Mouse (Mus musculus) A20 (cell line): ENCODE measurements at regions not wholly inside any gene's neighbourhood (a gene's known extent, or its start where the extent isn't known, plus 50 kb on each side); places are given as distances from the start of the nearest gene placed in this dataset.

Source experiments
- DNase-seq: peaks from one replicate; pipeline ENCODE4 v3.0.0-alpha.2; 2011; ENCODE audit warnings: low read depth, low spot score

DNA sequence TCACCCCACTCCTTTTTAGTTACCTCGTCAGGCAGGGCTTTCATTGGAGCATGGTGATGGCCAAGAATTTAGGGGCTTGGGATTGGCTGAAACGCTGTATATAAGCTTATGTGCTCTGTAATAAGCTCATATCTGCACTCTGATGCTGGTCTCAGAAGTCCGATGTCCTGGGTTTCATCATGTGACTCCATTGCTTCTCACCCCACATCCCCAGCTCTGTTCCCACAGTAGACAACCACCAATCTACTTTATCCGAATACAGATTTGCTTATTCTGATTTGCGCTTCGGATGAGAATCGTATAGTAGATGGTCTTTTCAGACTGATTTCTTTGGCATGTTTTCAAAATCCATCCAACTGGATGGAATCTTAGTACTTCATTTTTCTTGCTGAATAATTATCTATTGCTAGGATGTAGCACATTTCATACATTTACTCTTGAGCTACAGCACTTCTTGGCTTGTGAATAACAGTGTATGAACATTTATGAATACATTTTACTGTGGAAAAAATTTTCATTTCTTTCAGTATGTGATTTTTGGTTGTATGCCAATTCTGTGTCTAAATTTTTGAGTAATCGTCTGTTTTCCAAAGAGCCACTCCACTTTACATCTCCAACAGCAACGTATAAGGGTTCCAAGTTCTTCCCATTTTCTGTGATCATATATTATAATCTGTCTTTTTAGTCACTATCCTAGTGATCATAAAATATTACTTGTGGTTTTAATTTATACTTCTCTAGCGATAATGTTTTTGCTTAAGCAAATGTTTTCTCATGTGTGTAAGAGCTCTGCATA, 185.7 kb downstream of the Hace1 start:
- DNase-seq, result no peak

DNA sequence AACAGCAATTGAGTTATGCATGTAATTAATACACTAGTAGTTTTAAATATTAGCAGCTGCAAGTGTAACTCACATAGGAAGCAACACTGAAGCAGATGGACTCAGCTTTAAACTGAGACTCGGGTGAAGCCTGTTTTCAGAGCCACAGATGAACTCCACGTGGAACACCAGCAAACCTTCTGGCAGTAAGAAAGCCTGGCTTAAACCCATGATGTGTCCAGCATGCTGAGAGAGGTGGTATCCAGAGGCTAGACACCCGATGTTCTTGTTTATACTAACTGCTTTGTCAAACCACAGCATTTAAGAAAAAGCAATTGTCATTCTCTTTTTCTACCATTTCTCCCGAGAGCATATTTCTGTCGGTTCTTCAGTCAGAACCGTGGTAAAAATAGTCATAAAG, 202.1 kb downstream of the Hace1 start:
- no peak for DNase-seq

DNA sequence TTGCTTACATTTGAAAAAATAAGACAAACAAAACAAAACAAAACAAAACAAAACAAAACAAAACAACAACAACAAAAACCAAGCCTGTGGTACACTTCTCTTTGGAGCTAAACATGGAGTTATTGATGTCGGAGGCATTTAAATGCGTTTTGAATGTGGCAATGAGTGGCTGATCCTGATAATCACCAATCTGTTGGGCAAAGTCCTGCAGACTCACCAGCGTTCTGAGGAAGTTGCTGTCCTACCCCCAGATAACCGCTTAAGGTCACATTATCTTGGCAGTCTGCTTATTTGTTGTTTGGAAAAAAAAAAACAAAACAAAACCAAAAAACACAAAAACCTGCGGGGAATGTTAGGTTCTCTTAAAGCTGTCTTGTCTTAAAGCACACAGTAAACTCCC, 205.4 kb downstream of the Hace1 start:
- no peak for DNase-seq

DNA sequence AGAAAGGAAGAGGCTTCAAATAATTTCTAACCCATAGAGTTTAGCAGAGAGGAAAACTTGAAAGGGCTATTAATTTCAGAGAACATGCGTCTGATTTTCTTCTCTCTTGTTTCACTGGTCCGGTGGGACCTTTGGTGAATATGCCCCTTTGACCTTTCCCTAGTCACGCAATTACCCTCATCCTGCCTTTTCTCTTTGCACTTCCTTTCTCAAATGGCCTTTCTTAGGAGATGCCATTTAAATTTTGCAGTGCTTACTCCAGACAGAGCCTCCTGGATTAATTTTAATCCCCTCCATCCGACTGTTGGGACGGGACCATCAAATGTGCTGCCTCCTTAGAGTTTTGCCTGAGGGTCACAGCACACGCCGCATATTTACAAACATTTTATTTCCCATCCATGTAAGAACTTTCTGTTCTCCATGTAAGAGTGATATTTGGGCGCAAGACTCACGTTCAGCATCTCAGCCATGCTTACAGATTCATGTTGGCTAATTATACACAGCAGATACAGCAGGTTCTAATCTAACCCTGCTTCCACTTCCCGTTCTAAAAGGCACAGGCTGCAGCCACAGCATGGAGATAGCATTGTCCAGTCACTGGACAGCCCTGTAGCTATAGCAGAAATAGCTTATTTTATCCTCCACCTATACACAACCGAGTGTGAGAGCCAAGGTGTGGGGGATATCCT, 206.0 kb downstream of the Hace1 start:
- DNase-seq, result no peak

DNA sequence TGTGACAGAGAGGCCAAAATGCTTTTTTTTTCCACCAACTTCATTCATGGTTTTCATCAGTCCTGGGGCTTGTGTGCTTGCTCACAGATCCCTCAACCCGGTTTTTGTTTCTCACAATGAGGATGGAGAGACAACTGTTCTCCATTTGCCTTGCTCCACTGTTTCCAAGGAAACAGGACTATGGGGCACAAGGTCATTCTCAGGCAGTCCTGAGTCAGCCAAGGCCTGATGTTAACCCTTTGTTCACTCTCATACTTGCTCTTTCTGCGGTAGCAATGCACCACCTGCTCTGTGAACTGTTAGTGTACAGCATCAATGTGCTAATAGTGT, 206.5 kb downstream of the Hace1 start:
- no peak for DNase-seq

DNA sequence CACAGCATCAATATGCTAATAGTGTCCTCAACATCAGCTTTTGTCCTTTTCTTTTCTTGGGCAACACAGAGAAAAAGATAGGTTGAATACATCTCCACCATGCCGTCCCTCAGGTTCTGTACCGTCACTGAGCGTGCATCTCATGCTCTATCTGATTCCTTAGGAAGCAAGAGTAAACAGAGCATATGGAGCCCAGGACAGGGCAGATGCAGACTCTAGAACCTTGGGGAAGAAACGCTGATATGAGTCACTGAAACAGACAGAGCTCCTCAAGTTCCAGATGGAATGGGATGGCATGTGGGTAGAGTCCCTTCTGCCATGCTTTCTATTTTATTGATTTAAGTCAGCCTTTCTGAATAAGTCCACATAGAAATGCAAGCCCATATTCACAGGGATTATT, 206.9 kb downstream of the Hace1 start:
- no peak for DNase-seq

DNA sequence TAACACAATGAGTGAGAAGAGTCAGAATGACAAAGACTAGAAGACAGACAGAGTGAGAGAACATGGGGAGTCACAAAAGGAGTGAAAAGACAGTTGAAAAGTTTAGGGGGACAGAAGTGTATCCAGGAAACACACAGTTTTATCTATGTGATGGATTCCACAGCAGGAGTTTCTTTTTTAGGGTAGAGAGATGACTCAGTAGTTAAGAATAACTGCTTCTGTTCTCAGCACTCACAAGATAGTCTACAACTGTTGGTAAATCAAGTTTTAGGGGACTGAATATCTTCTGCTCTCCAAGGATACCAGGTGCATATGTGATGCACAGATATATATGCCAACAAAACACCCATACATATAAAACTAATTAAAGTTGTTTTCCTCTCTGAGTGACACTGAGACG, 210.7 kb downstream of the Hace1 start:
- no peak for DNase-seq

DNA sequence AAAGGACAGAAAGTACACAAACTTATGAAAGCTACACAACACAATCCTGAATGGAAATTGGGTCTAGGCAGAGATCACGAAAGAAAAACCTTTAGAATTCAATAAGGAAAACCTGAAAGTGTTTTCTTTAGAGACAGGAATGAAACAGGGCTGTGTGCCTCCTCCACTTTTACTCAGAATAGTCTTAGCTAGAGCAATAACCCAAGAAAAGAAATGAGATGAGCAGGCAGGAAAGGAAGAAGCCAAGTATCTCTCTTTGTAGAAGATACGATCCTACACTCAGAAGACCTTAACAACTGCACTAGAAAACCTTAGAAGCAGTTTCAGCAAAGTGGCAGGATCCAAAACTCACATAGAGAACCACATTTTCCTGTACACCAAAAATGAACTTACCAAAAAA, 218.0 kb downstream of the Hace1 start:
- no peak for DNase-seq

DNA sequence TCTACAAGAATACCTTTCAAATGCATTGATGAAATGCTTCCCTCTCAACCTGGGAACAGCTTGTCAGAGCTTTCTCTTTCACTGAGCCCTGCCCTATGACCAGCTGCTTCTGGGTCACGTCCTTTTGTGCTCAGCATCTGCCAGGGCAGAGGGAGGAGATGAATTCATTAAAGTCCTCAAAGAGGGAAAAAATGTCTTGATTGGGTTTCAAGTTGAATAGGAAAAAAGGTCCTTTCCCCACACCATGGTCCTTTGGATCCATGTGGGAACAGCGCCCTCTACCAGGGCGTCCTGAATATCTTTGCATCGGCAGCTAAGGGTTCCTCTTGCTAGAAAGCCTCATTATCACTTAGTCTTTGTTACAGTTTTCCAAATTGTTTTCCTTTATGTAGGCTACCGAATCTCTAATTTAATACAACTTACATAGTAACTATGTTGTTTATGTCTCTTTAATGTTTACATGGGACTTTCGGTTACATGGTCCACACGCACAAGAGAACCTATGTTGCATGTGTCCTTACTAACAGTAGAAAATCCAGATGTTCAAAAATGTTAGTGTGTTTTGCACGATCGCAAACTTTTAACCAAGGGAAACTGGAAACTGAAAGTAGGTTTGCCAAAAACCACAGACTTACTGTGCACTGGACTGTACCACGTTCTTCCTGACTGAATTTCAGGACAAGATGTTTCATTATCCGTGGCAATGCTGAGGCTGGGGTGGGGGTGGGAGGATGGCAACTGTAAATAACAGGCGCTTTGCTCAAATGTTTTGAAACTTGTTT, 222.6 kb downstream of the Hace1 start:
- DNase-seq, result peak; percentile 60

DNA sequence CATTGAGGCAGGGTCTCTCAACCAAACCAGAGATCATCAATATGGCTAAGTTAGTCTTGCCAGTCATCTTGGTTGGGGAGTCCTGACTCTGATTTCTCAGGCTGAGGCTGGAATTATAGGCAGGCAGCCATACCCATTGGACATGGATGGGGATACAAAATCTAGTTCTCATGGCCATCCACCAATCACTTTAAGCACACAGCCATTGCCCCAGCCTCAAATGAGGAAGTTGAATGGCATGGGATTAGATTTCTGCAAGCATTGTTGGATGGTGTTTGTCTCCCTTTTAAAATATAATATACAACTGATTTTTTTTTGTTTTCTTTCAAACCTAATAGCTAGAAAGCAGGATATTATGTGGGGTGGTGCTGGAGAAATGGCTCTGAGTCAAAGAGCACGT, 223.8 kb downstream of the Hace1 start:
- DNase-seq, result no peak

DNA sequence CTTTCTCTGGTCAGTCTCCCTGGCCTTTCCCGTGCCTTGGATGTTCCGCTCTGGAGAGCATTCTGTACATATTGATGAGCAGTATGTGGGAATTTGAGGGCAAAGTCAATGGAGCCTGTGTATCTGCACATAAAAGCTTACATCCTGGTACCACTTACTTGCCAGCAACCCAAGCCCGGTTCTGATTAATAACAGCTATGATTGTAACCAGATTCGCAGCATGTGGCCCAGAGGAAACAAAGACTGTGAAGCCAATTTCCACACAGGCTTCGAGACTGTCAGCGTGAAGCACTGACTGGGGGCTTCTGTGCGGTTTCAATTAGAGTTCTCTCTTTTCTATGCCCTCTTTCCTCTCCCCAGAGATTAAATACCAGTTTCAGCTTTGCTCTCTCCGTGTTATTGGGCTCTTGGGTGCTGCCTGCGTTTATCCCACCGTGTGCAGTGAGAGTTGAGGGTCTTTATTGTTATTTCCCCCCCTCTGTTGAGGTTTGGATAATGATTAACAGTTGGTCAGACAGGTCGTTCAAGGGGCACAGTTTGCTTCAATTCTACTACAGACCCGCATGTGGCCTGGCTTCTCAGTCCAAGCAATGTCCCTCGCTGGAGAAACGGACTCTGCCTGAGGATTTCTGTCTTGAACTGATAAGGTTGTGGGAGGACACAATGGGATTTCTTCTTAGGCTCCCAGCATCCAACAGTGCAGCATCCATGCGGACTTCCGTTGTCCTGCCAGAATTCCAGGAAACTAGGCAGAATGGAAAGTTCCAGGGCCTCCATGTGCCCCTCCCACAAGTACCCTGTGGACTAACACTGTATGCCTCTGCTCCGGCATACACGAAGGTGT, 229.6 kb downstream of the Hace1 start:
- no peak for DNase-seq

DNA sequence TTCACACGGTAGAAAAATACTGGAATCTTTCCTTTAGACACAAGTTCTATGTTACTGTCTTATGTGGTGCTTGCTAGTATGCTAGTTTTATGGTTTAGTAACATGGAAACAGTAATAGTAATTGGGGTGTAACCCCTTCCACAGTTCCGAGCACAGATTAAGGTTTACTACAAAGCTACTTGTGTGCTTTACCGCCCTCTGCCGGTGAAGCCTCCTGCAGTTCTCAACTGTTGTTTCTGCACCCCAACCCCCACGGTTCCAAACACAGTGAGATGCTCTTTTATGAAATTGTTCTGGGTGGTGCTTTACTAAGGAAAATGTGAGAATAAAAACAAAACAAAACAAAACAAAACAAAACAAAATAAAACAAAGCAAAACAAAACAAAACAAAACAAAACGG, 234.3 kb downstream of the Hace1 start:
- DNase-seq, result peak; percentile 62

DNA sequence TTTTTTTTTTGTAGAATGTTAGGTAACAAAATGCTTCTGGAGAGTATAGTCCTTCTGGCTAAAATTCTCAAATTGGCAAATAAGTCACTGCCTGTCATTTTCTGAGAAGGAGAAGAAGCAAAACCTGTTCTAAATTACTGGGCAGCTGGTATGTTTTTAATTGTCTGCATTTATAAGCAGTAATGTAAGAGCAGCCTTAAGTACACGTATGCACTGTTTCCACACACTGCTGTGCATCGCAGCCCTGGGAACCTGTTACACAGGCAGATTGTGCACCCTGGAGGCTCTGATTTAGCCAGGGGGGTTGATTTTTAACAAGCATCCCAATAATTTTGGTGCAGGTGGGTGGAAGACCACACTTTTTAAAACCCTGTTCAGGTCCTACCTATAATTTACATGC, 236.2 kb downstream of the Hace1 start:
- DNase-seq, result no peak

DNA sequence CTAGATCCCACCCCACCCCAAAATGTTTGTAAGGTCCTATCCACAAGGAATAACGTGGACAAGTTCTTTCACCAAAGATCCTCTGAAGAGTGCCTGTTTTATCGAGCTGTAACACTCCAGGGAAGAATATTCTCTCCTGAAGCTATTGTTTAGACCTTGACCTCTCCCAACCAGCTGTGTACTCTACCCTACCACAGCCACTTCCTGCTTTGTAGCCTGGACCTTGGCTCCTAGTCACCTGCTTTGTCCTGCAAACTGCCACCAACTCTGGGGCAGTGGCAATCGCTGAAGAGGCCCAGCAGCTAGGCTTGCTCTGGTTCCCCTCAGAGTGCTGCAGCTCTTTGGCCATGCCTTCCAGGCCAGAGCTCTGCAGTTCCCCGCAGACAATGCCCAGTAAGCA, 239.1 kb downstream of the Hace1 start:
- no peak for DNase-seq

DNA sequence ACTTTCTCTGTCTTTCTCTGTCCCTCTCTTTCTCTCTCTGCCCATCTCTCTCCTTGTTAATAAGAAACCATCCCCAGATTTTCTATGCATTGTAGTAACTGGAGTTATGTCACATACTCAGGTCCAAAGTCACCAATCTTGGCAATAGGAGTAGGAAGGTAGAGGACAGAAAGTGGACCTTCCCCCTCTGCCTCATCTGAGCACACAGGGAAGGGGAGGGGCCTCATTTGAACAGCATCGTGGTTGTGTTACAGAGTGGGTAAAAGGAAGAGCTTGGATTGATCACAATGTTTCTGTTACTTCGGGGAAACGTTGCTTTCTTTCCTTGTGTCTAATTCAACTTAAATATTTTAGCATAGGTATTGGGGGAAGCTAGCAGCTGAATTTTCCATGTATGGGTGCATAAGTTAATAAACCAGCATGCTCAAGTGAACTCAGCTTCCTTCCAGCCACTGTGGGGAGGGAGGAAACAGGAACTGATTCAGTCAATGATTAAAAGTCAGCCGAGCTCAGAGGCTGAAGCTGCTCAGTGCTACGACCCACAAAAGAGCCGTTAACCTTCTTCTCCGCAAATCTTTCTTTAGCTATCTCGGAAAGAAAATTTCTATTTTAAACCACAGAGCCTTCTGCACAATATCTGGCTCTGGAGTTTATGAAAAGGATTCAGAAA, 243.5 kb downstream of the Hace1 start:
- DNase-seq, result no peak

DNA sequence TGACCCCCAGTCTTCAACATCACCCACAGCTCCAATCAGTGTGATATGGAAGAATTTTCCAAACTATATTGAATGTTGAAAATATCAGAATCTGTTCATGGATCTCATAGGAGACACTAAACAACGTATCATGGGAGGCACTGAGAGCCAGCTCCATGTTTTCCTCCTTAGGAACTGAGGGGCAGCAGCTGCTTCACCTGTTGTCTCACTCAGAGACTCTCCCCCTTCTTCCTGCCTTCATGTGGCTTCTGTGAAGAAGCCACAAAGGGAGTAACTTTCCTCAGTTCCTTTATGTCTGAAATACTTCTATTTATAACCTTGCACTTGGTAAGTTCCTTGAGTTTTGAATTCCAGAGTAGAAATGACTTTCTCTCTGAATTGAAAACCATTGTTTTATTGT, 244.6 kb downstream of the Hace1 start:
- no peak for DNase-seq

DNA sequence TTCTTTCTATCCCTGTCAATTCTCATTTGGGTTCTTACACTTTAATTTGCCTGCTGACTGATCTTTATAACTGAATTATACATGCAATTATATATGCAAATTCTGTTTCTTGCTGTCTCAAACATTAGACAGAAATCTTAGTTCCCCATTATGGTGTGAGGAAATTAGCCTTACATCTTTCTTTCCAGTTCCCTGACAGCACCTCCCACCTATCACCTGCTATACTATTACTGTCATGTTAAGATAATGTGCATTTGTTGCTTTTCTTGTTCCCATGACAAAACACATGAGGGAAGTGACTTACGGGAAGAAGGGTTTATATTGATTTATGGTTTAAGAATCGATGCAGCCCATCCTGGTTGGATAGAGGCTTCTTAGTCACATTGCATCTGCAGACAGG, 246.0 kb downstream of the Hace1 start:
- DNase-seq, result no peak

DNA sequence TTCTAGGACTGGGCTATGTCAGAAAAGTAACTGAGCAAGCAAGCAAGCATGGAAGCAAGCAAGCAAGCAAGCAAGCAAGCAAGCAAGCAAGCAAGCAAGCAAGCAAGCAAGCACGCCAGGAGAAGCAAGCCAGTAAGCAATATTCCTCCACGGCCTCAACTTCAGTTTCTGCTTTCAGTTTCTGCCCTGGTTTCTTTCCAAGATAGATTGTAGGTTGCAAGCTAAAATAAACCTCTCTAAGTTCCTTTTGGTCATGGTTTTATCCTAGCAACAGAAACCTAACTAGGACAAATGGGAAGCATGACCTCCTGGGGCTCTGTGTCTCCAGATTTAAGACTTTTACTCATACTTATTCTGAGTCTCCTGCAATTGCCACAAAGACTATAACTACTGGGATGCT, 271.0 kb downstream of the Hace1 start:
- no peak for DNase-seq

DNA sequence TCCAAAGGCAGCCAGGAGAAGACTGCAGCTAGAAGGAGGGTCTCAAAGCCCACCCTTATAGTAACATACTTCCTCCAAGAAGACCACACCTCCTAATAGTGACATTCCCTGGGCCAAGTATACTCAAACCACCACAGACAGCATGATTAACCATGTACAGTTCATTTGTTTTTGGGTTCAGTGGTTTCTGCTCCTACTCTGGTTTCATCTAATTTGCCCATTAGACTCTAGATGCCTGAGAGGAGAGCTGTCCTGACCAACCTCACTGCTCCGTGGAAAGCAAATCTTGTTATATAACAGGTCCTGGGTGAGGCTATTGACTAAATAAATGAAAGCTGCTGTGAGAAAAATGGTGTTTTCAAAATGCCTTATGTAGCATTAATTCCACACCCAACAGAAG, 272.2 kb downstream of the Hace1 start:
- no peak for DNase-seq

DNA sequence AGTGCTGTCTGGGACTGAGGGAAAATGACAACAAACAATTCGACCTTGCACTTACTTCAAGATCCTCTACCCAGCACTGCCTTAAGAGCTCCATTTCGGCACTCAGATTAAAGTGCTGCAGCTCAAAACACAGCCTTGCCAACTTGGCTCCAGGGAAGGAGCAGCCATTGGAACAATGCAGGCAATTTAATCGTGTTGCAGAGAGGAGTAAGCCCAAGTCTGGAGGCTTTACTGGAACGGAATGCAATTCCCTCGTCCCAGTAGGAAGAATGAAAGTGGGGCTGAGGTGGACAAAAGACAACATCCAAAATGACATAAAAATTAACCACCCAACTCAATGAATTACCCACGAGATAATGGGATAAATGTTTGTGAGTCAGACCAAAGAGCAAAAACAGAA, 273.0 kb downstream of the Hace1 start:
- no peak for DNase-seq

DNA sequence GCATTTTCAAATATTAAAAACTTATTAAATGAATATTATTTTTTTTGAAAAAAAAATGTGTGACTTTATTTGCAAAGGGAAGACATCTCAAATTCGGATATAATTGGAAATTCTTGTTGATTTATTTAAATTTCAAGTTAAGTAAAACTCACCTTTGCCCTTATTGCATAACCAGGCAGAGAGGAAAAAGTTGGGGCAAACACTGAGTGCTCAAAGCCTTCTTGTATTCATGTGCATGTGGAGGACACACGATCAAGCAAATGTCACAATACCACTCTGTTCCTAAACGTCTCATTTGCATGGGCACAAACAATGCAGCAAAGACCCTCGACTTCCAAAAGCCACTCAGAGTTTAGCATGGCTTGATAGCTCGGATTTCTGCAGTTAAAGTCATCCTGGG, 275.1 kb downstream of the Hace1 start:
- DNase-seq, result no peak
